ENCODE assay signal across 11 mouse cellular contexts in genomic region chr10:70722381-70722780, GRCm38 (mm10).
"Had no signal": no experiment of that assay in that cellular context is flagged by ENCODE, and none has a peak within 500 bp of the region (broad histone marks: within the 10 kb centered on the region; RNA-seq: fewer than 3 reads in every experiment).

No protein-coding gene starts in this region.

- DNase-seq: kidney, adult 9 months; kidney, postnatal 14 days; kidney, postnatal 4 days; liver, embryonic 13.5 days; lung, adult 2 months; lung, postnatal 14 days; lung, postnatal 4 days; retina, postnatal 1 day; right cerebral cortex, postnatal 25 days; spleen, adult 18-20 months; thymus, postnatal 25 days had no signal
